Mouse (Mus musculus) stomach, postnatal 0 days (tissue): ENCODE data around the gene Igfbp5. TPM values are rescaled to one million over a fixed set of nuclear protein-coding genes. Genes with fewer than 3 reads are reported as not detected.

Experiments
- ATAC-seq: fragments of 200-750 bp; cut with Nextera tagmentation; 2 replicates; pipeline ENCODE4 v1.8.0; 2017; ENCODE audit not compliant: low FRiP score, low TSS enrichment
- DNase-seq: peaks from one replicate; pipeline ENCODE4 v3.0.0-alpha.2; 2016; ENCODE audit warnings: low spot score
- H3K27ac ChIP-seq: fragments of 300-500 bp; sonication (generic); replicated peaks from 2 replicates; pipeline ENCODE4 v1.5.1; 2014; ENCODE audit warnings: mild to moderate bottlenecking, control low read depth
- H3K27me3 ChIP-seq: fragments of 300-500 bp; sonication (generic); 2 replicates; pipeline ENCODE4 v1.6.1; 2014; ENCODE audit warnings: low read length; ENCODE audit not compliant: control insufficient read depth, insufficient read depth
- H3K36me3 ChIP-seq: fragments of 300-500 bp; sonication (generic); 2 replicates; pipeline ENCODE4 v1.6.1; 2014; ENCODE audit warnings: low read length, mixed read lengths; ENCODE audit not compliant: control insufficient read depth, insufficient read depth
- H3K4me1 ChIP-seq: fragments of 300-500 bp; sonication (generic); replicated peaks from 2 replicates; pipeline ENCODE4 v1.6.1; 2014; ENCODE audit warnings: antibody characterized with exemption; ENCODE audit not compliant: control insufficient read depth, insufficient read depth
- H3K4me2 ChIP-seq: fragments of 300-500 bp; sonication (generic); replicated peaks from 2 replicates; pipeline ENCODE4 v1.6.1; 2014; ENCODE audit warnings: low read depth, mild to moderate bottlenecking, control low read depth, moderate library complexity
- H3K4me3 ChIP-seq: fragments of 300-500 bp; sonication (generic); 2 replicates; pipeline ENCODE4 v1.5.1; 2014; ENCODE audit warnings: low read depth, low read length, control low read depth
- H3K9ac ChIP-seq: fragments of 300-500 bp; sonication (generic); 2 replicates; pipeline ENCODE4 v1.6.1; 2014; ENCODE audit warnings: mild to moderate bottlenecking, low read length, control low read depth, mixed read lengths
- H3K9me3 ChIP-seq: fragments of 300-500 bp; sonication (generic); 2 replicates; pipeline ENCODE4 v1.6.1; 2016; ENCODE audit warnings: low read length; ENCODE audit not compliant: control insufficient read depth
- CTCF ChIP-seq: IDR thresholded peaks from 2 replicates; pipeline ENCODE4 v1.5.1; 2016; ENCODE audit warnings: antibody characterized with exemption, low read depth, mild to moderate bottlenecking, moderate library complexity
- EP300 ChIP-seq: optimal IDR thresholded peaks from 2 replicates; pipeline ENCODE3; 2016; ENCODE audit warnings: antibody characterized with exemption
- WGBS: fragments of 180-500 bp; shearing (Covaris S2); extraction: QIAGEN DNeasy Blood & Tissue Kit; methylation state at CpG from one replicate; pipeline ENCODE4 v1.1.7; 2014; 5-methylcytosine and 5-hydroxymethylcytosine counted together
- polyA plus RNA-seq: library from polyadenylated mRNA; unstranded; fragments of >200 nt; fragmentation: Nextera tagmentation; extraction: Ambion mirVana; gene quantifications from 2 replicates; pipeline ENCODE4 v1.2.1, GENCODE M21; 2015

Gene Igfbp5
- polyA plus RNA-seq, 1 experiment from 2014 or later: 37.8 TPM

DNA sequence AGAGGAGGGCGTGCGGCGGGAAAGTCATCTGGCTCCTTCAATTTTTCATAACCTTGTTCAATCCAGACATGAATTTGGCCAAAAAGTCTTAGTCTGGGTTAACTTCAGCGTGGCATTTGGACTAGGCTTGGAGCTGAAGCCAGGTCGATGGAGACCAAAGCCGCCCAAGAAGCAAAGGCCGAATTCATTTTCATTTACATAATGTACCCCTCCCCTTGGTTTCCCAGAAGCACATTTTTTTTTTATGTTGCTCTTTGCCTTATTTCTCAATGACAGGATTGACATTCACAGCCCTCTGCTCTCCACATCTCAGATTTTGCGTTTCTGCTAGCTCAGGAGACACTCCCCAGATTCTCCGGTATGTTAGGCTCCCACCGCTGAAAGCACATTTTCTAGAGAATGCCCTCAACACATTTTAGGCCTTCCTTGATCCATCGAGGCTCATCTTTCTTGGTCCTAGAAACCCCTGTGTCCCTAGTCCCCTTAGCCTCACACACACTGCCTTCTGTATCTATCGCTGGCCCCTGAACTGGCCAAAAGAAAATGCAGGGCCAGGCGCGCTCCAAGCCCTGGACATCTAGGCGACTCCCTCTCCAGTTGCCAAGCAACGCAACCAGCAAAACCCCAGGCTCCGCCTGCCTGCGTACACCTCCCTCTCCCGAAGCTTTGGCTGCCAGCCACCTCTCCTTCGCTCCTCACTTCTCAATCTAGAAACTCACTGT, 3.9 kb downstream of the Igfbp5 start:
- Histone ChIP-seq H3K36me3 (no peaks in the 10 kb centered on the region), H3K27me3 (no peaks in the 10 kb centered on the region), H3K9me3 (no peaks in the 10 kb centered on the region), H3K9ac (peak overlapping the region; percentile 43), H3K4me3 (peak overlapping the region; percentile 44), H3K27ac (peak overlapping the region; percentile 61), H3K4me1 (no peaks in the 10 kb centered on the region; the same call in 1 of the 2 replicates), H3K4me2 (peak overlapping the region; percentile 80)
- TF ChIP-seq CTCF (no peak), EP300 (no peak)
- DNase-seq: peak; percentile 90
- 2% methylated on average over 20 of the region's 20 CpGs for WGBS
- ATAC-seq: peak; percentile 68

DNA sequence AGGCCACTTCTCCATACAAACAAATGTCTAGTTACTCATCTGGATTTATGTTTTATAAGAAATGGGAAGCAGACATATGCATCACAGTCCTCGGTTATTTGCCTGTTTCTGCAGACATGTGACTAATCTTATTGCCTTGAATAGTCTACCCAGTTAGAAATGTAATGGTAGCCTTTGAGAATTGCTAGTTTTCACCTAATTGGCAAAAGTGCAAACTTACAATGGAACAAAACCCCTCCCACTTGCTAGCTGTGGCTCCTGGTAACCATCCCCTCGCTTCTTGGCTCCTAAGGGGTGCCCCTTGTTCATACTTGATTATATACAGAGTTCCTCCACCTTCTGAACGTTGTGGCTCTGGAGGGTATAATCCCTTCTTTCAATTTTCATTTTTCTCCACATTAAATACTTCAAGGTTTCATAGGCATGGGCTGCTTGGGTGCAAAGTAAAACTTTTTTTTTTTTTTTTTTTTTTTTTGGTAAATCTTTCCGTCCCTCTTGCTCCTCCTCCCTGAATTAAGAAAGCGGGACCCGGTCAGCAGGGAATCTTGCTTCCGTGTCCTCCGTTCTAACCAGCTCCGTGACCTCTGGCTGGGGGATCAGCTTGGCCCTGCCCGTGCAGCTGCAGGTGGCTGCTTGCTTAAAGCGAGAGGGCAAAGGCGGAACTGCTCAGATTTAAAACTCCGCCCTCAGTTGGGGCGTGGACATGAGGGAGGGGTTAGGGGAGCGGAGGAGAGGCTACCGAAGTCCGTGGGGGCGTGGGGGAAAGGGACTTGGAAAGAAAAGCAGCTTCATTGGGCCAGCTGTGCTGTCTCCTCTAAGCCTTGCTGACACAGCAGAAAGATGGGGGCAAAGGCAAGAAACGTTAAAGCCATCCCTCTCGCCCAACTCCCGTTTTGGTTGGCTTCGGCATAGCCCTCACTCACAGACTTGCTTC, 4.7 kb downstream of the Igfbp5 start:
- WGBS: 6% methylated on average over 22 of the region's 22 CpGs
- H3K4me1 ChIP-seq: no peaks in the 10 kb centered on the region; the same call in 1 of the 2 replicates
- TF ChIP-seq CTCF: no peak
- no peak for TF ChIP-seq EP300
- peak overlapping the region; percentile 80 for H3K4me2 ChIP-seq
- no peaks in the 10 kb centered on the region for H3K9me3 ChIP-seq
- H3K9ac ChIP-seq: peak overlapping the region; percentile 43
- no peaks in the 10 kb centered on the region for H3K27me3 ChIP-seq
- no peaks in the 10 kb centered on the region for H3K36me3 ChIP-seq
- DNase-seq (peak; percentile 87), ATAC-seq (peak; percentile 36; the same call in 1 of the 2 replicates)
- H3K4me3 ChIP-seq: peak overlapping the region; percentile 44
- peak overlapping the region; percentile 61 for H3K27ac ChIP-seq

DNA sequence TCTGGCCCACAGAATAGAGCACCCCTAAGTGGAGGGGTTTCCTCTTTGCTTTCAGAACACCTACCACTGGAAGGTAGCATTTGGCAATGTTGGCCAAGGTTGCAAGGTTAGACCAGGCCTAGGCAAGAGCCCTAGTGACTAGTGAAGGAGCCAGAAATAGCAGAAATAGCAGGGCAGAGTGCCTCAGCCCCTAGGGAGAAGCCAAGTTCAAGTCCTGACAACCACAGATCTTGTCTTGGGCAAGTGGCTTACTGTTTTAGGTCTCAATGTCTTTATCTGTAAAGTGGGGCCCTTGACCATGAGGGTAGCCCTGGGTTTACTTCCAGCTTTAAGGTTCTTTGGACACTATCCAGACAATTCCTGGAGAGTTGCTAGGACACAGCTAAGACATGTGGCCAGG, 5.4 kb downstream of the Igfbp5 start:
- Histone ChIP-seq H3K4me1 (no peaks in the 10 kb centered on the region; the same call in 1 of the 2 replicates), H3K9ac (no peak overlapping the region), H3K4me3 (no peak overlapping the region), H3K36me3 (no peaks in the 10 kb centered on the region), H3K9me3 (no peaks in the 10 kb centered on the region), H3K4me2 (no peak overlapping the region), H3K27me3 (no peaks in the 10 kb centered on the region), H3K27ac (no peak overlapping the region)
- no peak for TF ChIP-seq CTCF
- no peak for TF ChIP-seq EP300
- DNase-seq (no peak), ATAC-seq (no peak)

DNA sequence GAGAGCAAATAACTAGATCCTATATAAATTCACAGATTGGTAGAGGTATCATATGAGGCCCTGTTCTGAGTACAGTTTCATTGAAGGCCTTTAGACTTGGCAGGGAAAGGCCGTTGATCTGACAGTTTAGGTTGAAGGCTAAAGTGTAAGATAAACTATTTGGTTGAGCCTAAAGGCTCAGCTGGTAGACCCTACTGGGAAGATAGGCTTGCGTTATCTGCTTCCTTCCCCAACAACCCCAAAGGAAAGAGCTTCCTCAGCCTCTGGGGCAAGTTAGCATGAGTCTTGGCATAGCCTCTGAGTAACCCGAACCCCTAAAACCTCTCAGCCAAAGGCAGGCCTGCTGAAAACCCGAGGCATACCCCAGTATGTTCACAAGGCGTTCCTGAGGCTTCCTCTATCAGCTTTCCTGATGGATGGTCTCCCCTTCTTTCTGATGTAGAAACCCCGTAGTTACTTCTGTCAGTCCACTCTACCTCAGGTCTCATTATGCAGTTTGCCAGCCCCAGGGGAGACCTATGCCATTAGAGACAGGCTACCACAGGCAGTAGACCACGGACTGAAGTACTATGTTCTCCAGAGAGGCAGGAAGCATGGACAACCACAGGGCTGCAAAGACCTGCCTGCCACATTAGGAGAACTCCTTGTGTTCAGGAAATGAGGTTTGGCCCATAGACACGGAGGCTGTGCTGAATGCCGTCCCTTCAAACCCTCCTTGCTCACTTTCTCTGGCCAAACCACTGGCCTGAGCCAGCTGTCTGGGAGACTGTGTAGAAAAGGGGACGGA, 6.1 kb downstream of the Igfbp5 start:
- H3K36me3 ChIP-seq: peaks cover 3% of the 10 kb centered on the region; the same call in 1 of the 2 replicates
- no peak overlapping the region for H3K4me2 ChIP-seq
- no peak for TF ChIP-seq CTCF
- TF ChIP-seq EP300: no peak
- no peak overlapping the region for H3K4me3 ChIP-seq
- H3K27me3 ChIP-seq: no peaks in the 10 kb centered on the region
- WGBS: 63% methylated on average over 10 of the region's 10 CpGs
- ATAC-seq: no peak
- H3K4me1 ChIP-seq: no peaks in the 10 kb centered on the region; the same call in 1 of the 2 replicates
- no peak overlapping the region for H3K9ac ChIP-seq
- H3K9me3 ChIP-seq: no peaks in the 10 kb centered on the region
- H3K27ac ChIP-seq: no peak overlapping the region
- DNase-seq: no peak

DNA sequence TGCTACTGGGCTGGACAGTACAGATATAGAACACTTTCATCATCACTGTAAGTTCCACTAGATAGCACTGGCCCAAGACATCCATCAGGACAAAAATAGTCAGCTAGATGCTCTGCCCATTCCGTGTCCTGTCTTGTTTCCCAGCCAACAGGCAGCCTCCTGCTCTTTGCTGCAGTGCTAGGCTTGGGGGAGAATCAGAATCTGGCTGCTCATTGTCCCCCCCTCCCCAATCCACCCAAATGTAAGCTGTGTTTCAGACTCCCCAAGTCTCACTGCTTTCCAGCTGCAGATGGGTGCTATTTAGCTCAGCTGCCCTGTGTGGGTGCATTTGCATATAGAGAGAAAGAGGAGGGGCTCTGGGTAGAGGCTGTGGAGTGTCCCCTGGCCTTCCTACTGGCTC, 7.3 kb downstream of the Igfbp5 start:
- DNase-seq: no peak
- 38% methylated on average over 1 of the region's 1 CpGs for WGBS
- TF ChIP-seq EP300: no peak
- no peak for TF ChIP-seq CTCF
- Histone ChIP-seq H3K36me3 (peaks cover 12% of the 10 kb centered on the region; the same call in 1 of the 2 replicates), H3K9ac (no peak overlapping the region), H3K27me3 (no peaks in the 10 kb centered on the region), H3K4me3 (no peak overlapping the region), H3K27ac (no peak overlapping the region), H3K9me3 (no peaks in the 10 kb centered on the region), H3K4me2 (no peak overlapping the region), H3K4me1 (no peaks in the 10 kb centered on the region; the same call in 1 of the 2 replicates)
- no peak for ATAC-seq
